Mouse (Mus musculus) cerebellum, adult 18-20 months (tissue): ENCODE measurements around the gene Akna.
A peak's percentile ranks its signal among the peaks of the same experiment; 100 is the strongest.

Experiments
- DNase-seq, 2 experiments: peaks; one replicate each; pipeline ENCODE4 v3.0.0; 2021

Akna gene

GRCm38 (mm10) chr4:63403040-63403959 is at the start of gene Akna:
TSS of gene Akna (minus strand) at chr4:63403354.
- peak; percentile 12 to 31 for DNase-seq

- no peak for DNase-seq
Observed at GRCm38 (mm10) chr4:63452555-63452954, 49.4 kb upstream of the Akna start.

GRCm38 (mm10) chr4:63450551-63450950 is 47.4 kb upstream of the Akna start:
- DNase-seq = no peak

GRCm38 (mm10) chr4:63444362-63445066 is 41.4 kb upstream of the Akna start:
- no peak for DNase-seq

- DNase-seq = no peak
Observed at GRCm38 (mm10) chr4:63443101-63443500, 39.9 kb upstream of the Akna start.

GRCm38 (mm10) chr4:63441616-63442015 is 38.5 kb upstream of the Akna start:
- DNase-seq = peak; percentile 51 to 59

GRCm38 (mm10) chr4:63440262-63440661 is 37.1 kb upstream of the Akna start:
- no peak for DNase-seq

- no peak for DNase-seq
Observed at GRCm38 (mm10) chr4:63437968-63438367, 34.8 kb upstream of the Akna start.

- no peak for DNase-seq
Observed at GRCm38 (mm10) chr4:63437119-63437815, 34.1 kb upstream of the Akna start.

- no peak for DNase-seq
Observed at GRCm38 (mm10) chr4:63435402-63435801, 32.2 kb upstream of the Akna start.

GRCm38 (mm10) chr4:63431098-63431497 is 27.9 kb upstream of the Akna start:
- DNase-seq = no peak

GRCm38 (mm10) chr4:63430357-63430756 is 27.2 kb upstream of the Akna start:
- no peak for DNase-seq

GRCm38 (mm10) chr4:63426308-63426707 is 23.2 kb upstream of the Akna start:
- no peak for DNase-seq

- peak in 1 of 2 experiments; percentile 21 for DNase-seq
Observed at GRCm38 (mm10) chr4:63423811-63424210, 20.7 kb upstream of the Akna start.

GRCm38 (mm10) chr4:63423231-63423630 is 20.1 kb upstream of the Akna start:
- no peak for DNase-seq

GRCm38 (mm10) chr4:63420143-63420920 is 17.2 kb upstream of the Akna start:
- peak in 1 of 2 experiments; percentile 19 for DNase-seq

- DNase-seq = no peak
Observed at GRCm38 (mm10) chr4:63418270-63418669, 15.1 kb upstream of the Akna start.

GRCm38 (mm10) chr4:63417318-63417957 is 14.3 kb upstream of the Akna start:
- DNase-seq = peak; percentile 76 to 78

GRCm38 (mm10) chr4:63414951-63415350 is 11.8 kb upstream of the Akna start:
- DNase-seq = no peak

- DNase-seq = no peak
Observed at GRCm38 (mm10) chr4:63411222-63411621, 8.1 kb upstream of the Akna start.

GRCm38 (mm10) chr4:63410583-63410934 is 7.4 kb upstream of the Akna start:
- DNase-seq = peak; percentile 59 to 69
